Mouse (Mus musculus) kidney, adult 2 months (tissue): Measurements from ENCODE around the gene Sass6.

Source experiments
- CTCF ChIP-seq: fragments of 200-500 bp; conservative IDR thresholded peaks from 2 replicates; pipeline ENCODE4 v1.5.1; 2011; ENCODE audit warnings: low read depth, mild to moderate bottlenecking, control low read depth, low read length, moderate library complexity, mixed read lengths; ENCODE audit not compliant: insufficient read depth, insufficient read length
- POLR2A ChIP-seq: fragments of 200-500 bp; IDR thresholded peaks from one replicate; pipeline ENCODE4 v1.6.1; 2011; ENCODE audit warnings: low read depth, low read length, control low read depth

DNA sequence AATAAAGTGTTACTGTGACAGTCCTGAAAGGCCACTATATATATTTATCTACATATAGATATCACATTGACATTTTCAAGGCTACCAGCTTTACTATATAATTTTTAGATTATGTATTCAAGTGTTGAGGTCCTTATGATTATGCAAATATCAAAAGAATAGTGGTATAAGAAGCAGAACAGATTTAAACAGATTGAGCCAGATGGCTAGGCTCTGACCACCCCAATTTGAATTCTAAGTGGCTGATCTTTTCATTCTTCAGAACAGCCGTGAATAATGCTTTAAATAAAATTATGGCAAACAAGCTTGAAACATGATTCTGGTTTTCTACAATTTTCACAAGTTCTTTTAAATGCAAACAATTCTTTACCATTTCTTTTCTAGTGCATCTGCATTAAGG is 36.7 kb downstream of the Sass6 start:
- TF ChIP-seq CTCF = no peak
- TF ChIP-seq POLR2A = no peak
